Mouse (Mus musculus) fat pad, adult 2 months (tissue): ENCODE data around the gene Utrn.

Experiments used
- DNase-seq: peaks from one replicate; pipeline ENCODE4 v3.0.0-alpha.2; 2011; ENCODE audit warnings: low read depth, low spot score; ENCODE audit errors: extremely low read depth

Gene Utrn

DNA sequence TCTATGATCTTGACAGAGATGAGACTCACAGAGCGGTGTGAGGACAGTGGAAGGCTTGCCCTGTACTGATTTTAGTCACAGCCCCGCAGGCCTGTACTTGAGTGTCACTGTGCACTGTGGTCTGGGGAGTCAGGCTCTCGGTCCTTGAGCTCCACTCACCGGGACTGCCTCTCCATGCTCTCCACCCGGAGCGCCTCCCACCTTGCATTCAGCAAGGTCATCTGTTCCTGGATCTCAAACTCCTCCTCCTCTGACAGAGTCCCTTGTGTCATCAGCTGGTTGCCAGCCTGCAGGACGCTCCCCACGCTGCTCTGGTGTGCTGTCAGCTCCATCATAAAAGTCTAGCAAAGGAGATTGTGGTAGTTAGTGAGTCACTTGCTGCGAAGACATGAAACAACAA, 131.2 kb downstream of the Utrn start:
- DNase-seq, result no peak

DNA sequence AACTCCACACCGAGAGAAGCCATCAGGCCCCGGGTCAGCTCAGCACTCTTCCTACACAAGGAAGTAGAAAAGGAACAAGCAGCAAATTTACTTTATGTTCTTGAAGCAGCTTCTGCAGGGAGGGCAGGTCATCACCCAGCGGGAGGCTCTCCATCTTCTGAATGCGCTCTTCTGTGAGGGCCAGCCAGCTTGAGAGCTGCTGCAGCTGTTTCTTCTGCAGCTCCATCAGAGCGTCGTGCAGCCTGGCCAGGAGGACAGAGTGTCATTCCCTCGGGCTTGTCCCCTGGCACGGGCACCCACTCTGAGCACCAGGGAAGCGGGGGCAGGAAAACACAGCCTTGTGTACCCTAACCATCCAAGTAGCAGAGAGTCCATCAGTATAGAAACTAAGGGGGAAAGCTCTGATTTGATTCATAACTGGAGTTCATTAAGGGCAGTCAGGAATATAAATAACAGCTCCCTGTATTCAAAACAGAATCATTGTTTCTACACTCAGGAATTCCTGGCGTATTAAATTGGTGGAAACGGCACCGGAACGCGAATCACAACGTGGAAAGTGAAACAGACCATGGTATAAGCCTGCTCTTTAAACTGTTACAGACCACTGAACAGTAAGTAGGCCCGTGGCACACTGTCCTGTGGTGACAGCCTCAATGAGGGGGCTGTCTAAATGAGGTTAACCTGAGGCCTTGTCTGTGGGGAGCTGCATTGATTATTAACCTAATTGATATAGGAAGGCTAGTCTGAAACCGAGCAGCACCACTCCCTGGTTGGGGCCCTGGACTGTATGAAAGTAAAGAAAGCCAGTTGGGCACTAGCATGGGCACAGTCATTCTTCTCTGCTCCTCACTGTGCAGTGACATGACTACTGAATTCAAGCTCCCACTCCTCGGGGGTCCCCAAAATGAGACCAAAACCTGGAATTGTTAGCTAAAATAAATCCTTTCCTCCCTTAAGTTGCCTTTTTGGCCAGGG, 132.0 kb downstream of the Utrn start:
- no peak for DNase-seq

DNA sequence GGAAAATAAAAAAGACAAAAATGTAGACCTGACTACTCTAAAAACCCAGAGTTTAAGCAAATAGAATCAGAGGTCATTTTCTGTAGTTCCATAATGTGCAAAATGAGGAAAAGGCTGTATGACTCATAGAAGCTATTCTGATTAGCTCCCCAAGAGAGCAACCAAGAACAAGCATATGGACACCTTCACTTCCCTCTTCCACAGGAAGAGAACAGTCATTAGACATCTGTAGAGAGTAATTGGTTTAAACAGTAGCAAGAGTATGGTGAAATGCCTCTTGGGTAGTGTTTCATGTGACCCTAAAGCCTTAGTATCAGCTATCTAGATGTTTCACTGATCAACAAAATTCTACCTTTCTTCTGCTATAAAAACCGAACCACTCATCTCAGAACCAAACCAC, 133.5 kb downstream of the Utrn start:
- DNase-seq, result no peak

DNA sequence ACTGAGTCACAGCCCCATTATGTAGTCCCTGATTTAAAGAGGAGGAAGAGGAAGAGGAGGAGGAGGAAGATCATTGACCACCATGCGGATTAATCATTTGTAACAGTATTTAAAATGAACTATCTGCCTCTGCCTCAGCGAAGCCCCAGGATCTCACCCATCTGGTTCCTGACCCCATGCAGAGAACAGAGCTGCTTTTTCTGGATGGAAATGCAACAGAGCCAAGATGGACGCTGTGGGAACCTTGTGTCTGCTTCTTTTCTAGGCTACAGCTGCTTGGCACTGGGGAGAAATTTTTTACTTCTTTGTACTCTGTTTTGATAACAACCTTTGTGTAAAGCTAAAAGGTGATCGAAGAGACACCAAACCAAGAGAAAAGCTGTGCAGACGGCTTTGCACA, 137.7 kb downstream of the Utrn start:
- no peak for DNase-seq

DNA sequence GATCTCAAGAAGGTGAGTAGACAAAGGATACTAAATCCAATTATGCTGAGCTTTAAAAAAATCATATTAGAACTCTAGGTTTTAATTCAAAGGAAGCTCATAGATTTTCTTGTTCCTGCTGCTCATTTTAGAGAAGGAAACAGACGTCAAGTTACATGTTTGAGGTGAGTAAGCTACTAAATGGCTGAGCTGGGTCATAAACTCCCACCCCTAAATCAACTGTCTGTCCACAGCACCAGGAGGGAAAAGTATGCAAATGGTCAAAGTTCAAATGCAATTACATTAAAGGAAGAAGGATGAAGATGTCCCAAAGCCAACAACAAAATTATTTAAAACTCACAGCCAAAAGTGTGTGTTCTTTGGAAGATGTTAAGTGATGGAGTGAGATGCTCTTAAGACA, 139.5 kb downstream of the Utrn start:
- DNase-seq, result no peak

DNA sequence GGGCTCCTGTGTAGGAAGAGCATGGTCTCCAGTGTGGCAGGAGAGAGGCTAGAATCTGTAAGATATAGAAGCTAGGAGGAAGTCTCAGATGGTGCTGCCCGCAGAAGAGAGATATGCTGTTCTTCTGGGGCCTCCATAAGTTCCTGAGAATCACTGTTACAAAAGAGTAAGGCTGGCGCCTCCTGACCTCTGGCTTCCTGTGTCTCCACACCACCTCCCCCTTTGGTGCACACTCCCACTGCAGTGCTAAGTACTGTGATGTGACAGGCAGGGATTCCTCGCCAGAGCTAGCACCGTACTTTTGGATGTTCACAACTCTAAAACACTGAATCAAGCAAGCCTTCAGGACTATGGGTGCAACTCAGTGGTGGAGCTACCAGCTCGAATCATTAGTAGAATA, 140.1 kb downstream of the Utrn start:
- DNase-seq, result no peak

DNA sequence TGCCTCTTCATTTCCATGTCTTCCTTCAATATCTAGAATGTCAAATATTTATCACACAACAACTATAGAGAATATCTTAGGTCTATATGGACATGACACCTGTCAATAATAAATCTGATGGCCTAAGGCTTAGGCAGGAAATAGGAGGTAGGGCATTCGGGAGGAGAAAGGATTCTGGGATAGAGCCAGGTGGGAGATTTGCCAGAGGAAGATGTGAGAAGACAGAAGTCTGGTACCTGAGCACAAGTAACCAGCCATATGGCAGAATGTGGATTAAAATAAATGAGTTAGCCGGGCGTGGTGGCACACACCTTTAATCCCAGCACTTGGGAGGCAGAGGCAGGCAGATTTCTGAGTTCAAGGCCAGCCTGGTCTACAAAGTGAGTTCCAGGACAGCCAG, 141.3 kb downstream of the Utrn start:
- no peak for DNase-seq

DNA sequence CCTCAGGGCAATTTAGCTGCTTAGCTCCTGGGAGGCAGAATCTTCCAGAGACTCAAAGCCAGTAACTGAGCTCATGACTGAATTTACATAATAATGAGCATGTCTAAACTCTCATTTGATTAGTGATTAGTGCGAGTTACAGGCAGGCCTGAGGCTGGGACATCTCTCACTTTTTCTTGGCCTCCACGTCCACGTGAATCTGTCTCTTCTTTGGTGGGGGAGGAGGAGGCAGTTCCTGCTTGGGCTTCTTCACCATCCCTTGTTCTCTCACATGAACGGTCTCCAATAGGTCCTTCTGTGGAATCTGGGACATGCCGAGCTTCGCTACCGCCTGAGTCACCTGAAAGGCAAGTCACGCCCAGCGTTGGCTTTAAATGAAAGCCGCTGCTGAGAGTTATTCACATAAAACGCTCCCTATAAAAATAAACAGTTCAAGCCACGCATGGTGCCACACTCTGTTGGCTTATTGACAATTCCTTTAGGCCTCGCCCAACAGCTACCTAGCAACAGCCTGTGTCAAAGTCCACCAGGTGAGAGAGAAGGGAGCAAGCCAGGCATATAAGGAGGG, 143.0 kb downstream of the Utrn start:
- DNase-seq, result no peak

DNA sequence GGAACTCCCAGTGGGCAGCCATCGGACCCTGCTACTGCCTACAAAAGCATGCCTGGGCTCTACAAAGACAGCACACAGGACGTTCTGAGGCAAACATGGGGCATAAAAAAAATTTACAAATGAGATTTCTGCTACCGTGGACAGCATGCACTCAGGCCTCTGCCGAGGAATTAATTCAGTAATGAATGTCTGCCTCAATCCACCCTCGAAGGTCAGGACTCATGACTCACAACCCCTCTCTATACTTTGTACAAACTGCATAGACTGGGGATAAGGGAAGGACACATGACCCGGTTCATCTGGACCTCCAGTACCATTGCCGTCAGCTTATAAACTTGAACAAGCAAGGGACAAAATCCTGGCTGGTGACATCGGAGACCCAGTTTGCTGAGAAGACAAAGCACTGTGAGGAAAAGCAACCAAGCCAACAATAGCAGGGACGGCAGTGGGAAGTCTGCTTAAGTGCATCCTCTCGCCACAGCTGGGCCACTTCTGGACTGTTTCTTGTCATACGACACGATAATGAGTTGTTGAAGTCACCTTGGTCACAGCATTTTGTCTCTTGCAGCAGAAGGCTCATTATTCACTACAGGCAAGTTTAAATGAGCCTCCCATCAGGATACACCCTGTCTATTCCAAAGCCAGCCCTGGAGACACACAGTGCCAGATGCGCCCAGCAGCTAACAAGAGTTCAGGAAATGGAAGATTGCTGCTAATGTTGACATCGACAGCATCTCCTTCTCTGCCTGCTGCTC, 144.7 kb downstream of the Utrn start:
- DNase-seq, result no peak

DNA sequence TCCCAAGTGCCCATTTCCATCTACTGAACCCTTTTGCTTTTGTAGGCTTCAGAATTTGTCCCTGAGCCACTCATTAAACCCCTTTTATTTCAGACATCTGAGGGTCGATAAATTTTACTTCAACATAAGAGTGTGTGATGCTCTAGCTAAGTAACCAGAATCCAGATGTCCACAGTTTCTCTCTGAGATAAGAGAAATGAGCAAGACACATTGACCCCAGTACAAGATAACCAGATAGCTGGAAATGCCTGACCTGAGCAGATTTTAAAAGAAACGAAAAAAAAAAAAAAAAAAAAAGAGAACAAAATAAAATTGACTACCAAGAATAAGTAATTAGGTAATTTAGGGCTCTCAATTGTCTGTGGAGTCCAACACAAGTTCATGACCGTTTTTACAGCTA, 145.9 kb downstream of the Utrn start:
- DNase-seq, result no peak

DNA sequence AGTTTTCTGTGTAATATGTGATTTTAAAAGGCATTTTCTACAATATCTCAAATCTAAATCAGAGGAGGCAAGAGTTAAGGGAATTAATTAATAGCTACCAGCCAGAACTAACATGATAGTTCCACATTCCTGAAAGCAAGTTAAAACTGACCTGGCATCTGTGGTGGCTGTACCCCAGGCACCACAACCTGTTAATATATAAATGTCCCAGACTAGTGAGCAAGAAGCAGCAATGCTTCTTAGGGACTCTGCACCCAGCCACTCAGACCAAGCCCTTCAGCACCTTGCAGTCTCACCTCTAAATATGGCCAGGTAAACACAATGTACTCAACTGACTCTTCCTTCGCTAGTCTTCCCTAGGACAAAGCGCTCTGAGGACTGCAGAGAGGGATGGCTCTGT, 147.1 kb downstream of the Utrn start:
- DNase-seq, result no peak

DNA sequence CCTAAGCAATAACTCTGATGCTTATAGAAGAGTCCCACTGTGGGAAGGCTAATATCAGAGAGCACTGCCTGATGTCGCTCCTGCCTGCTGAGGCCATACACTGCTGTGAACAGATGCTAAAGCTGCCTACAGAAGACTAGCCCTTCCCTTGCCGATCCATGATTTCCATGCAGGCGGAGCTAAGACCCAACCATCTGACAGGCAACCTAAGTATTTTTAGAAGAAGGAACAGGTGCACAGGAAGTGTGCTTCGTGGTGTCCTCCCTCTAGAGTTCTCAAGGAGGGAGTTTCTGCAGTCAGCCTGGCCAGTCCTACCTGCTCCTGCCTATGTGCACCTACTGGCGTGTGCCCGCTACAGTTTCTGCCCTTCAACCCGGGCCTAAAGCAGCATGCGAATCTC, 150.8 kb downstream of the Utrn start:
- no peak for DNase-seq

DNA sequence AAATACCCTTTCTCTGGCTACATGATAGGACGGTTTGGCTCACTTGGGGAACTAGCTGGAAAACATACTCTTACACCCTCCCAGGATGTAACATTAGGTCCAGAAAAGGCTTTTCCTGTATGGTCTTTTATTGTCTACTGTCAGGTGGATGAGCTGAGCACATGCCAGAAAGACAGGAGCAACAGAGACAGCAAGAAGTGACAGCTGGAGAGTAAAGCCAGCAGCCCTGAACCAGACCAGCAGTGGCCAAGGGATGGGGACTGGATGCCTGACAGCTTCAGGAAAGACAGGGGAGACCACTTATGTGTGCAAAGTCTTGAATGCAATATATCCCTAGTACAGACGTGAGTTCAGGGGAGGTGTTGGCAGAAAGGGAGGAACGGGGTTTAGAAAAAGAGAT, 151.8 kb downstream of the Utrn start:
- no peak for DNase-seq

DNA sequence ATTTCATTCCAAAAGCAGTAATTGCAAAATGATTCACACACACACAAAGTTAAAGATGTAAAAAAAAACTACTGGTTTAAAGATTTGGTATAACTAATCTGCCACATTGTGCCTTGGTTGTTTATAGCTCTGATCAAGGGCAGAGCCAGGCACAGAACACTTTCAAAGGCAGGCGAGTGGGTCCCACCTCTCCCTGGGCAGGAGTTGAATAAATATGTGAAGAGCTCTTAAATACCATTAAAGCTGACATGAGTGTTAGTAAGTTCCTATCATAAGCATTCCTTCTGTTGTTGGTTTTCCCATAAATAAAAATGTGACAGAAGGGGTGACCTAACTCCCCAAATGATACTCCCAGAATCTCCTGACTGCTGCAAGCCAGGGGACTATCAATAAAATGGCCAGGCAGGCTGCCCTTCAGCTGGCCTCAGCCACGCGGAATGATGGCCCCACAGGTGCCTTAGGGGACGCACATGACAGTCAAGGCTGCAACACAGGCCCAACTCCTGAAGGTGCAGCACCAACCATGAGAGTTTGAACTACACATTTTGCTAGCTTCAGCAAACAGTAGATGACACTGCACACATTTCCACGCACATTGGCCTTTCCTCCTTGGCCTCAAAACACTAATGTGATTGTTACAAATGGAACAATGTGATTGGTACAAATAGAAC, 152.4 kb downstream of the Utrn start:
- DNase-seq, result no peak

DNA sequence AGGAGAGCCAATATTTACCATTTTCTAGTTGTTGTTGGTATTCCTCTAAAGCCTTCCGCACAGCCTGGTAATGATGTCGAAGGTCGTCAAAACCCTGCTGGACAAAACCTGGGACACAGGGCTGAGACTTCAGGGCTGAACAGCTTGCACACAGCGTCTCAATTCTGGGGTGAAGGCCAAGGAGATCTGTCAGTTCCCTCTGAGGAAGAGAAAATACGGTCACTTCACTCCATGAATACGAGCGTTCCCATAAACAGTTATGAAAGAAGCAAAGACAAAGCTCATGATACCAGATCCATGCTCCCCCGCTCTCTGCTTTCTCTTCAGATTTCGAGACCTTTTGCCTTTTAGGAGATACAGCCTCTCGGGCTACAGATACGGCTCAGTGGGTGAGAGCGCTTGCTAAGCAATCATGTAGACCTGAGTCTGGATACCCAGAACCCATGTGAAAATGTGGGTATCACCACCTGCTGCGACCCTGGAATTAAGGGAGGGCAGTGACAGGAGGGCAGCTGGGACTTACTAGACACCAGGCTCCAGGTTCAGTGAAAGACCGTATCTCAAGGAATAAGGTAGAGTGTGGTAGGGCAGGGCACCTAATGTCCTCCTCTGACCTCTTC, 155.8 kb downstream of the Utrn start:
- DNase-seq, result no peak

DNA sequence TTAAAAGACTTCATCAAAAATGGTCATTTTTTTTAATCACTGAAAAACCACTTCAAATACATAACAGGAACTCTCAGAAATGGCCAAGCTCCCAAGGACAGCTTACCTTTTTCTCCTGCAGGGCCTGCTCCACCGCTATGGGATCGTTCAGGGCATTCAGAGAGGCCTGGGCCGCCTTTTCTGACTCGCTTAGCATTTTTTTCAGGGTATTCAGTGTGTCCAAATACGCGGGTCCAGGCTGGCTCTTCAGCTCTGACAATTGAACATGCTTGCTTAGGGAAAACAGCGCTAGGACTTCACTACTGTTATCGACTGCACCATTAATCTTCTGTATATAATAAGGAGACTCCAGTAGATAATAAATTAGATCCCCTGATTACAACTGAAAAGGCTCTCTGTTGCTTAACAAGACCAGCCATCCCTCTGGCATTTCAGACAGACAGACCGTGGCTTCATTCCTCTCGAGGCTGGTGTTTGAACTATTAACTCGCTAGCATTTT, 157.8 kb downstream of the Utrn start:
- DNase-seq, result no peak

DNA sequence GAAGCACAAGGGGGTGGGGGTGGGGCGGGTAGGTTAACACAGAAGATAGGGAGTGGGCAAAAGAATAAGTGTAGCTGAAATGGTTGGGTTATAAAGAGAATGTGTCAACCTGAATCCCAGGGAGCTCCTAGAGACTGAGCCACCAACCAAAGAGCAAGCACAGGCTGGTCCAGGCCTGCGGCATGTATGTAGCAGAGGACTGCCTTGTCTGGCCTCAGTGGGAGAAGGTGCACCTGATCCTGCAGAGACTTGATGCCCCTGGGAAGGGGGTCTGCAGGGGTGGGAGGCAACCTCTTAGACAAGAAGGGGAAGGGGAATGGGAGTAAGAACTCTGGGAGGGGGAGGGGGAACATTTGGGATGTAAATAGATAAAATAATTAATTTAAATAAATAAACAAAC, 162.6 kb downstream of the Utrn start:
- no peak for DNase-seq

DNA sequence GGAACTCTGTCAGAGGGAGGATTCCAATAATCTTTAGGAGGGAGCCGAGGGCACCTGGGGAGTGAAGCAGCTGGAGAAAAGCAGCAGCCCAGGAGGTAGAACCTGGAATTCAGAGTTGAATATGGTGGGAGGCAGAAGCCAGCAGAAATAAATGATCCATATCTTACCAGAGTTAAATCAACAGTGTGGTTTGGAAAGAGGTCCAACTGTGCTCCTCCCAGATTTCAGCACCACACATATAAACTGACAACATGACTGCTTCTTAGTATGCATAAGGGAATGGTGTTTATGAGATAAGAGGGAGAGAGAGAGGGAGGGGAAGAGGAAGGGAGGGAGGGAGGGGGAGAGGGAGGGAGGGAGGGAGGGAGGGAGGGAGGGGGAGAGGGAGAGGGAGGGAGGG, 163.2 kb downstream of the Utrn start:
- no peak for DNase-seq

DNA sequence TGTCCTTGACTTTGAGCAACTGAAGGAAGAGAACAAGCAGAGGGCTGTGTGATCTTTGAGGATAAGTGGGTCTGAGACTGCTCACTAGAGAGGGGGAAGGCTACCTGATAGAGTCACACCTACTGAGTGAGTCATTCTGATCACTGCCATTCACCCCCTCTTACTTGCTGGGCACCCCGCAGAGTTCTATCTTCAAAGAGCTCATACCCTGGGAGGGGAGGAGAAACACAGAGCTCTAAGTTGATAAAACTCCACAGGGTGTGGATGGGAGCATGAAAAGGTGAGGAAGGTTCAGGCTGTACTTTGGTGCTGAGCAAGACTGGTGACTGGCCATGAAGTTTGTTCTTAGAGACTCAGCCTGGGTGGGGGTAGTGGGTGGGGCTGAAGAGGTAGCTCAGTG, 164.9 kb downstream of the Utrn start:
- no peak for DNase-seq

DNA sequence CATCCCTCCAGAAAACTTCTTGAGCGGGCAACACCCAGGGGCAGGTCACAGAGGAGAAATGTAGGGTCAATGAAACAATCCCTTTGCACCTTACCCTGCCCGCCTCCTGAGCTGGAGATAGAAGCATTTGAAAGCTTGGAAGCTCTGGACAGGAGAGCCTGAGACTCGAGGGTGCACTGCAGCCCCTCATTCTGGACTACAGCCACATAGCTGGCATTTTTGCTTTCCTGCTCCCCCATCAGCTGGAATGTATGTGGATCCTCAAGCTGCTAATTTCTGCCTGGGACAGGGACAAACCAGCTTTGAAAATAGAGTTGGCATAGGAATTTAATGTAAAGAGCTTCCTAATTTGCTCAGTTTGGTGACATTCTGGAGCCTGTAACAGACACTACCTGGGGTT, 165.6 kb downstream of the Utrn start:
- DNase-seq, result no peak

DNA sequence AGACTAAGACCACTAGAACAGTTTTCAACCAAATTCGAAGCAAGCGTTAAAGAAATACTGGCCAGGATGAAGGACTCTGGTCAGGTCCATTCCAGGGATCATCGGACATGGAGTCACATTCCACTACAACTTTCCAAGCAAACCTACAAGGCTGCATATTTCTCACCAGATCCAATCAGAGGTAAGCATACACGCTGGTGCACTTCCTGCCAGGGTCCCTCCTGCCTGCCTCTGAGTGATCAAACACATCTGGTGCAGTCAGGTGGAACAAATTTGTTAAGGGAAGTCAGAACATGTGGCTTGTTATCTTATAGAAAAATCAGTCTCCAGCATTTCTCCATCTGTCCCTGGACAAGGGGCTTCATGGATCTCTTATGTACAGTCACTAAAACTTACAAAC, 167.0 kb downstream of the Utrn start:
- no peak for DNase-seq
